Mouse (Mus musculus) ES-Bruce4 (cell line): ENCODE results near the gene Chic2.

ENCODE experiments used
- EP300 ChIP-seq: IDR thresholded peaks from 2 replicates; pipeline ENCODE4 v1.6.1; 2011; ENCODE audit warnings: low read depth, low read length; ENCODE audit not compliant: insufficient read depth
- POLR2A ChIP-seq: IDR thresholded peaks from one replicate; pipeline ENCODE4 v1.8.1; 2011; ENCODE audit warnings: low read length; ENCODE audit not compliant: insufficient read depth

DNA sequence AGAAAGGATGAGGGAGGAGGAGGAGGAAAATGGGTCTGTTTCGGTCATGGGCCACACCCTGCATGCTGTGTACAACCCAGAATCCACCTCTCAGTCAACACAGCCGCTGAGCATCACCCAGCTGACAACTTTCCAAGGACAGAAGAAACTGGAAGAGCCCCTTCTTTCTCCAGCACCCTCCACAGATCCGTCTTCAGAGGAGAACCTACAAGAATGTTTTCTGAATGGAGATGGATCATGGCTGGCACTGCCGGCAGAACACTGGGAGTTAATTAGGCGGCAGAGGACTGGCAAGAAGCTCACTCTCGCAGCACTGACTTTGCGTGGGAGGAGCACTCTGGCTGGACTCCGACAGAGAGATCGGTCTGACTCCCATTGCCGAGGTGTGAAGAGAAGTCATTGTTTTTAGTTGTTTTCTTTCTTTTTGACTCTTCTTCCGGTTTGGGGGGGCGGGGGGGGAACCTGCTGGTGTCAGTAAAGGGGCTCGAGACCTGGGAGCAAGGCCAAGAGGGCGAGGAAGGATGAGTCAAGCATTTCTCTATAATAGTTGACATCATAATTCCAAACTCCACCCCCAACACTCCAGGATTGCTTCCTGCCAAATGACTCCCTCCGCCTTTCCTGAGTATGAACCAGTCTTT, 2.2 kb upstream of the Chic2 start:
- TF ChIP-seq POLR2A (no peak), EP300 (no peak)
